Mouse (Mus musculus) liver, adult 2 months (tissue): ENCODE results near the gene Rnf128.

Experiments used
- CTCF ChIP-seq: fragments of 200-500 bp; IDR thresholded peaks from 2 replicates; pipeline ENCODE4 v1.5.1; 2011; ENCODE audit warnings: low read depth, low read length, control low read depth
- POLR2A ChIP-seq: fragments of 200-500 bp; IDR thresholded peaks from 2 replicates; pipeline ENCODE4 v1.6.1; 2011; ENCODE audit warnings: low read length, control low read depth; ENCODE audit not compliant: insufficient read depth; ENCODE audit errors: extremely low read depth

DNA sequence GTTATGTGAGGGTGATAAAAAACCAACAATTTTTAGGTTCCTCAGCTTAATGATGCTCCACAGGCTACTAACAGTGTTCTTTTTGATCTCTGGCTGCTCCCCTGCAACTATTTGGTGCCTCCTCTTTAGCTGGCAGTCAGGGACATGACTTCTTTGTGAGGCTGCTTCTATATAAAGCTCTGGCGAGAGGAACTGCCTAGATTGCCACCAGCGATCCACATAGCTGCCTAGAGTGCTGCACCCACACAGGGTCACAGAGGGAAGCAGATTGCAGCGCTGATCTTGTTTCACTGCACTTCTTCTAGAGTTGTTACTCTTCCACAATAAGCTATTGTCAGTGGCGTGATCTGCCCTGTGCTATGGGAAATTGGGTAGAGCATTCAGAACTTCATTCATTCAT is 20.5 kb downstream of the Rnf128 start:
- TF ChIP-seq CTCF (no peak), POLR2A (no peak)
